Mouse (Mus musculus) myocyte (in vitro differentiated cells): ENCODE data around the gene Surf4.

ENCODE experiments used
- MAX ChIP-seq: IDR thresholded peaks from one replicate; pipeline ENCODE4 v1.6.1; 2011; ENCODE audit warnings: low read depth, mild to moderate bottlenecking, control low read depth
- MYOD1 ChIP-seq, 3 experiments: IDR thresholded peaks; one replicate each; pipeline ENCODE4 v1.6.1; 2011; ENCODE audit warnings: control low read depth in 2 of 3, low read depth in 2 of 3, mild to moderate bottlenecking in 2 of 3, moderate library complexity in 1 of 3; ENCODE audit not compliant: insufficient read length in 2 of 3, control insufficient read depth in 1 of 3
- POLR2A ChIP-seq: IDR thresholded peaks from one replicate; pipeline ENCODE4 v1.6.1; 2011; ENCODE audit warnings: low read depth, mild to moderate bottlenecking, control low read depth, moderate library complexity; ENCODE audit not compliant: insufficient read length
- POLR2AphosphoS2 ChIP-seq: IDR thresholded peaks from one replicate; pipeline ENCODE4 v1.6.1; 2011; ENCODE audit warnings: low read depth, control low read depth; ENCODE audit not compliant: insufficient read length
- SRF ChIP-seq: IDR thresholded peaks from one replicate; pipeline ENCODE4 v1.6.1; 2011; ENCODE audit warnings: low read depth; ENCODE audit not compliant: control insufficient read depth, insufficient read length
- TCF3 ChIP-seq: IDR thresholded peaks from one replicate; pipeline ENCODE4 v1.6.1; 2011; ENCODE audit warnings: low read depth, control low read depth; ENCODE audit not compliant: insufficient read length
- USF1 ChIP-seq: IDR thresholded peaks from one replicate; pipeline ENCODE4 v1.6.1; 2011; ENCODE audit warnings: low read depth, mild to moderate bottlenecking, control low read depth, moderate library complexity

GRCm38 (mm10) chr2:26903311-26903710 lies 30.4 kb downstream of the Surf4 start:
- TF ChIP-seq MAX, result no peak
- TF ChIP-seq TCF3, result no peak
- TF ChIP-seq SRF, result no peak
- no peak for TF ChIP-seq POLR2A
- TF ChIP-seq USF1, result no peak
- no peak for TF ChIP-seq POLR2AphosphoS2
- TF ChIP-seq MYOD1 (IDR thresholded peaks at IDR 0.05; ENCODE audit: control insufficient read depth in 1 of 3, insufficient read length in 2 of 3, low read depth in 2 of 3), result no peak
